Mouse (Mus musculus): Measurements from ENCODE around the gene Spop. TPM values are rescaled to one million over a fixed set of nuclear protein-coding genes. Genes with fewer than 3 reads are reported as not detected.

Gene Spop
- polyA plus RNA-seq, 1 experiment from 2014 or later: 77.8 TPM

GRCm38 (mm10) chr11:95420880-95421435, 7.1 kb downstream of the Spop start:
- no peak overlapping the region for H3K4me3 ChIP-seq (replicated peaks; ENCODE audit: low read depth, low read length)
- ATAC-seq (replicated peaks; ENCODE audit: low FRiP score, low read depth) (no peak), DNase-seq (ENCODE audit: low spot score) (no peak)
- no peaks in the 10 kb centered on the region for H3K36me3 ChIP-seq (ENCODE audit: insufficient read depth, low read length)
- 0 out of 2 replicates have a peak, but pooled peaks cover 4% of the 10 kb centered on the region for H3K4me1 ChIP-seq (replicated peaks; ENCODE audit: insufficient read depth, low read length)
- H3K27ac ChIP-seq: no peak overlapping the region
- no peak for TF ChIP-seq CTCF (IDR thresholded peaks at IDR 0.05; ENCODE audit: low read depth)
- no peaks in the 10 kb centered on the region for H3K9me3 ChIP-seq (replicated peaks; ENCODE audit: low read length)
- no peak overlapping the region for H3K4me2 ChIP-seq (ENCODE audit: low read length)
- 75% methylated on average over 2 of the region's 2 CpGs for WGBS
- no peak overlapping the region for H3K9ac ChIP-seq (ENCODE audit: low read depth, low read length)
- H3K27me3 ChIP-seq (ENCODE audit: insufficient read depth, low read length): no peaks in the 10 kb centered on the region

DNA sequence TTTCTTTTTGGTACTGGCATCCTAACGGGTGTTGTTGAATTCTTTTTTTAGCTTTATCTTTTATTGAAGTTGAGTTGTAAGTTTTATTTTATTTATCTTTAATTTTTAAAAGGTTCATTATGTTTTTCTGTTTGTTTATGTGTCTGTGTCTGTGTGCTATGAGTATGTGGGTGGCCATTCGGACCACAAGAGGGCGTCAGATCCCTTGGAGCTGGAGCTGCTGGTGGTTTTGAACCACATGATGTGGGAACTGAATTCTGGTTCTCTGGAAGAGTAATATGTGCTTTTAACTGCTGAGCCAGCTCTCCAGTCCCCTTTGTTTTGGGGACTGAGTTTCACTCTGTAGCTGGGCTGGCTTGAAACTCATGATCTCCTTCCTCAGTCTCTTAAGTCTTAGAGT, 9.6 kb downstream of the Spop start:
- H3K9me3 ChIP-seq (replicated peaks; ENCODE audit: low read length): no peaks in the 10 kb centered on the region
- no peak for ATAC-seq (replicated peaks; ENCODE audit: low FRiP score, low read depth)
- H3K27me3 ChIP-seq (ENCODE audit: insufficient read depth, low read length): no peaks in the 10 kb centered on the region
- WGBS: 85% methylated on average over 3 of the region's 3 CpGs
- H3K4me3 ChIP-seq (replicated peaks; ENCODE audit: low read depth, low read length): no peak overlapping the region
- no peak overlapping the region for H3K27ac ChIP-seq
- no peak overlapping the region for H3K4me2 ChIP-seq (ENCODE audit: low read length)
- no peak for DNase-seq (ENCODE audit: low spot score)
- peak; percentile 48; the same call in 1 of the 2 replicates for TF ChIP-seq CTCF (IDR thresholded peaks at IDR 0.05; ENCODE audit: low read depth)
- no peak overlapping the region for H3K9ac ChIP-seq (ENCODE audit: low read depth, low read length)
- no peaks in the 10 kb centered on the region for H3K4me1 ChIP-seq (replicated peaks; ENCODE audit: insufficient read depth, low read length)
- no peaks in the 10 kb centered on the region for H3K36me3 ChIP-seq (ENCODE audit: insufficient read depth, low read length)

GRCm38 (mm10) chr11:95431344-95431743, 17.5 kb downstream of the Spop start:
- DNase-seq (ENCODE audit: low spot score): no peak
- no peaks in the 10 kb centered on the region for H3K9me3 ChIP-seq (replicated peaks; ENCODE audit: low read length)
- no peaks in the 10 kb centered on the region for H3K27me3 ChIP-seq (ENCODE audit: insufficient read depth, low read length)
- no peak for TF ChIP-seq CTCF (IDR thresholded peaks at IDR 0.05; ENCODE audit: low read depth)
- H3K4me3 ChIP-seq (replicated peaks; ENCODE audit: low read depth, low read length): no peak overlapping the region
- no peak overlapping the region for H3K4me2 ChIP-seq (ENCODE audit: low read length)
- no peak for ATAC-seq (replicated peaks; ENCODE audit: low FRiP score, low read depth)
- H3K4me1 ChIP-seq (replicated peaks; ENCODE audit: insufficient read depth, low read length): no peaks in the 10 kb centered on the region
- 92% methylated on average over 2 of the region's 2 CpGs for WGBS
- no peak overlapping the region for H3K9ac ChIP-seq (ENCODE audit: low read depth, low read length)
- H3K36me3 ChIP-seq (ENCODE audit: insufficient read depth, low read length): no peaks in the 10 kb centered on the region
- H3K27ac ChIP-seq: no peak overlapping the region

DNA sequence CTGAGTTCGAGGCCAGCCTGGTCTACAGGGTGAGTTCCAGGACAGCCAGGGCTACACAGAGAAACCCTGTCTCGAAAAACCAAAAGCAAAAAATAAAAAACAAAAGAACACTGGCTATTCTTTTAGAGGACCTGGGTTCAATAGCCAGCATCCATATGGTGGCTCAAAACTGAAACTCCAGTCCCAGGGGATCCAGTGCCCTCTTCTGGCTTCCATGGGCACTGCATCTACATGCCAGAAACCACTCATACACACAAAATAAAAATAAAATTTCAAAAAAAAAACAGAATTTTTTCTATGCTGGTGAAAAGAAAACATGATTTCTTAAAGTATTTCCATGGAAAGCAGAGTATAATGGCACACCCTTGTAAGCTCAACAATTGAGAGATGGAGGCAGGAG, 18.3 kb downstream of the Spop start:
- Histone ChIP-seq H3K27me3 (ENCODE audit: insufficient read depth, low read length) (no peaks in the 10 kb centered on the region), H3K4me3 (replicated peaks; ENCODE audit: low read depth, low read length) (no peak overlapping the region), H3K36me3 (ENCODE audit: insufficient read depth, low read length) (no peaks in the 10 kb centered on the region), H3K9ac (ENCODE audit: low read depth, low read length) (no peak overlapping the region), H3K9me3 (replicated peaks; ENCODE audit: low read length) (no peaks in the 10 kb centered on the region), H3K4me1 (replicated peaks; ENCODE audit: insufficient read depth, low read length) (no peaks in the 10 kb centered on the region), H3K4me2 (ENCODE audit: low read length) (no peak overlapping the region), H3K27ac (no peak overlapping the region)
- ATAC-seq (replicated peaks; ENCODE audit: low FRiP score, low read depth) (no peak), DNase-seq (ENCODE audit: low spot score) (no peak)
- WGBS: 89% methylated on average over 2 of the region's 2 CpGs
- peak; percentile 60; the same call in 1 of the 2 replicates for TF ChIP-seq CTCF (IDR thresholded peaks at IDR 0.05; ENCODE audit: low read depth)

DNA sequence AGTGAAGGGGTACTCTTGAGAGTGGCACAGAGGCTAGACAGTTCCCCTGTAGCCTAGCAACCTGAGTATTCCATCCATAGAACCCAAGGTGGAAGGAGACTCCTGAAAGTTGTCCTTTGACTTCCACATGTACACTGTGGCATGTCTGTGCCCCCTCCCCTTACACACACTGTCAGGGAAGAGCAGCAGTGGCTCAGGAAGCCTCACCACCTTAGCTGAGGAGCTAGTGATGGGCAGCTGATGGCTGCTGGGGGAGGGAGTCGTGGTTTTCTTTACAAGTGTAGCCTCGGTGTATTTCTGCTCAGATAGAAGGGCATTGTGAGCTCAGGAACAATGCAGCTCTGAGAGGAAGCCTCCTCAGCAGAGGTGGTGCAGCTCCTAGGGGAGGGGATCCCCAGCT, 31.5 kb downstream of the Spop start:
- 32% methylated on average over 2 of the region's 2 CpGs for WGBS
- no peaks in the 10 kb centered on the region for H3K36me3 ChIP-seq (ENCODE audit: insufficient read depth, low read length)
- TF ChIP-seq CTCF (IDR thresholded peaks at IDR 0.05; ENCODE audit: low read depth): no peak

DNA sequence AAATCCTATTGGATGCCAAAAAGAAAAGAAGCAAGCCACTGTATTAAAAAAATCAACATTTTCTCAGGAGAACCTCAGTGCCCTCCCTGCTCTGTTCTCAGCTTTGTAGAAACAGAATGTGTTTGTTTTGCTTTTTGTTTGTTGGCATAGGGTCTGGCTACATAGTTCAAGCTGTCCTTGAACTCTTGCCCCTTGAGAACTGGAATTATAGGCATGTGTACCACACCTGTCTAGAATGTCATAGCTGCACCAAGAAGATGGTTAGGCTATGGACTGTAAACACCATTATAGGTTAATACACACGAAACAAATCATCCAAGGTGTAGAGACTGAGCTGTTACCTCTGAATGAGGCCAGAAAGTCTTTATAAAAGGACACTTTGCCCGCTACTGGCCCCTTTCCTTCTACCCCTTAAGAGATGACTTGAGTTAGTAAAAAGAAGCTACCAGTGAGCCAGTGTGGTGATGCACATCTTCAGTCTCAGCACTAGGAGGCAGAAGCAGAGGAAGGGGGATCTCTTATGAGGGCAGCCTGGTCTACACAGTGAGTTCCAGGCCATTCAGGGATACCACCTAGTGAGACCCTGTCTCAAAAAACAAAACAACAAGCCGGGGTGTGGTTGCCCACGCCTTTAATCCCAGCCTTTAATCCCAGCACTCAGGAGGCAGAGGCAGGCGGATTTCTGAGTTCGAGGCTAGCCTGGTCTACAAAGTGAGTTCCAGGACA, 32.9 kb downstream of the Spop start:
- Histone ChIP-seq H3K4me1 (replicated peaks; ENCODE audit: insufficient read depth, low read length) (no peaks in the 10 kb centered on the region), H3K9me3 (replicated peaks; ENCODE audit: low read length) (no peaks in the 10 kb centered on the region), H3K4me3 (replicated peaks; ENCODE audit: low read depth, low read length) (no peak overlapping the region), H3K9ac (ENCODE audit: low read depth, low read length) (no peak overlapping the region), H3K27ac (no peak overlapping the region), H3K36me3 (ENCODE audit: insufficient read depth, low read length) (no peaks in the 10 kb centered on the region), H3K27me3 (ENCODE audit: insufficient read depth, low read length) (no peaks in the 10 kb centered on the region), H3K4me2 (ENCODE audit: low read length) (no peak overlapping the region)
- no peak for TF ChIP-seq CTCF (IDR thresholded peaks at IDR 0.05; ENCODE audit: low read depth)
- ATAC-seq (replicated peaks; ENCODE audit: low FRiP score, low read depth) (no peak), DNase-seq (ENCODE audit: low spot score) (no peak)
- WGBS: 94% methylated on average over 6 of the region's 6 CpGs

More for the DNA sequence above, 31.5 kb downstream of the Spop start:
- Histone ChIP-seq H3K4me3 (replicated peaks; ENCODE audit: low read depth, low read length) (no peak overlapping the region), H3K4me2 (ENCODE audit: low read length) (no peak overlapping the region), H3K27ac (no peak overlapping the region), H3K9me3 (replicated peaks; ENCODE audit: low read length) (no peaks in the 10 kb centered on the region), H3K9ac (ENCODE audit: low read depth, low read length) (no peak overlapping the region), H3K4me1 (replicated peaks; ENCODE audit: insufficient read depth, low read length) (no peaks in the 10 kb centered on the region), H3K27me3 (ENCODE audit: insufficient read depth, low read length) (no peaks in the 10 kb centered on the region)
- ATAC-seq (replicated peaks; ENCODE audit: low FRiP score, low read depth) (no peak), DNase-seq (ENCODE audit: low spot score) (no peak)
